ENCODE assay signal across 1 mouse cellular context in genomic region chr16:90747143-90747542, GRCm38 (mm10).
TF ChIP-seq lines count a peak whose summit lies in the region.

No protein-coding gene starts in this region.

TF ChIP-seq in MEL, 35 proteins besides CTCF, POLR2A, EP300 and RAD21:
- TF ChIP-seq RCOR1 (IDR thresholded peaks at IDR 0.05; ENCODE audit: low read depth, low read length) (peak; percentile 51; the same call in 1 of the 2 replicates), TAL1 (IDR thresholded peaks at IDR 0.05; ENCODE audit: low read length) (peak; percentile 29; the same call in 1 of the 2 replicates), TCF12 (IDR thresholded peaks at IDR 0.05; ENCODE audit: low read depth, low read length) (peak; percentile 54; the same call in 1 of the 2 replicates), MAX (IDR thresholded peaks at IDR 0.05; ENCODE audit: low read length) (no peak), TBP (IDR thresholded peaks at IDR 0.05; ENCODE audit: low read depth, low read length) (no peak), SIN3A (IDR thresholded peaks at IDR 0.05; ENCODE audit: low read length) (peak; percentile 37), KAT2A (conservative IDR thresholded peaks at IDR 0.05; ENCODE audit: low read depth, low read length) (no peak), ZKSCAN1 (IDR thresholded peaks at IDR 0.05; ENCODE audit: low read depth, low read length) (no peak), ETS1 (IDR thresholded peaks at IDR 0.05; ENCODE audit: low read depth, low read length) (peak; percentile 58; the same call in 1 of the 2 replicates), ZMIZ1 (IDR thresholded peaks at IDR 0.05; ENCODE audit: low read depth, low read length) (no peak), USF2 (IDR thresholded peaks at IDR 0.05; ENCODE audit: borderline replicate concordance in 1 of 2, insufficient read depth in 1 of 2, low read depth in 1 of 2, low read length in 2 of 2) (no peak), MAFK (IDR thresholded peaks at IDR 0.05; ENCODE audit: borderline replicate concordance, low read depth, low read length) (no peak), MXI1 (IDR thresholded peaks at IDR 0.05; ENCODE audit: low read depth, low read length) (0 out of 2 replicates have a peak, but pooled peaks have one; percentile 47), GATA1 (IDR thresholded peaks at IDR 0.05; ENCODE audit: low read depth, low read length) (peak; percentile 70)
